Mouse (Mus musculus): ENCODE measurements around the gene Acy3. TPM values are rescaled to one million over a fixed set of nuclear protein-coding genes. Genes with fewer than 3 reads are reported as not detected.

Gene Acy3
- polyA plus RNA-seq, 1 experiment = 27.7 TPM

DNA sequence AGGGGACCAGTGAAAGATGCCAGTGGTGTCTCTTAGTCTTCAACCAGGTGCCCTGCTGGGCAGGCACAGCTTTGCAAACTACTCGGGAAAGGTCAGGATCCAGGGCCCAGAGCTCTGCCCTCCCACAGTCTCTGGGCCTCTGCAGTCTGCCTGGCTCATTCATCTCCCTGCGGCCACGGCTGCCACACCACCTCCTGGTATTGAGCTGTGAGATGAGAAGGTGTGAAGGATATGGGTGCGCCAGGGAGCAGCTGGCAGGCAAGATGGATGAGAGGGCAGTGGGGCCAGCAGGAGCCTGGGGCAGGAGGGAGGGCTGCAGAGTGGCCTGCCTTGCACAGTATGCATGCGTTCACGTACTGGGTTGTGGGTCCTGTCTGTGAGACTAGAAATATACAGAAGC, 4.4 kb downstream of the Acy3 start:
- 67% methylated on average over 6 of the region's 6 CpGs for WGBS
- no peak for TF ChIP-seq POLR2A (IDR thresholded peaks at IDR 0.05; ENCODE audit: borderline replicate concordance, extremely low read depth, low read depth, low read length)
- TF ChIP-seq CTCF (IDR thresholded peaks at IDR 0.05; ENCODE audit: insufficient read depth, low read length) = no peak
- DNase-seq = no peak
- Histone ChIP-seq H3K4me3 (replicated peaks; ENCODE audit: extremely low read depth, low read depth, low read length) (no peak overlapping the region), H3K4me1 (ENCODE audit: control insufficient read depth, insufficient read depth, low read length) (peaks cover 3% of the 10 kb centered on the region)

DNA sequence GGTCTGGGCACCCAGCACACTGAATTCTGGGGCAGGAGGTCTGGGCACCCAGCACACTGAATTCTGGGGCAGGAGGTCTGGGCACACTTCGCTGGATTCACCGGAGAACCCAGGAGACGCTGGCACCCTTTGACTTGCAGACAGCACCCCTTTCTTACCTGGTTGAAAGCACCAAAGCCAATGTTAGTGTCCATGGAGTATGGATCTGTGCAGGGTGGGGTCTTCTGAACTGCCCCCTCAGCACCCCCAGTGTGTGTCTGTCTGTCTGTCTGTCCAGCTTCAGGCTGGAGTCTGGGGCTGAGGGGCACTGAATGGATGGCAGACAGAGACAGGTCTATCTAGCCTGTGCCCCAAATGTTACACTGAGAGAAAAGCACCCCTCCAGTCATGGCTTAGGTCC, 5.2 kb downstream of the Acy3 start:
- 95% methylated on average over 3 of the region's 3 CpGs for WGBS
- DNase-seq = no peak
- no peak for TF ChIP-seq POLR2A (IDR thresholded peaks at IDR 0.05; ENCODE audit: borderline replicate concordance, extremely low read depth, low read depth, low read length)
- TF ChIP-seq CTCF (IDR thresholded peaks at IDR 0.05; ENCODE audit: insufficient read depth, low read length) = no peak
- Histone ChIP-seq H3K4me1 (ENCODE audit: control insufficient read depth, insufficient read depth, low read length) (peaks cover 2% of the 10 kb centered on the region), H3K4me3 (replicated peaks; ENCODE audit: extremely low read depth, low read depth, low read length) (no peak overlapping the region)

DNA sequence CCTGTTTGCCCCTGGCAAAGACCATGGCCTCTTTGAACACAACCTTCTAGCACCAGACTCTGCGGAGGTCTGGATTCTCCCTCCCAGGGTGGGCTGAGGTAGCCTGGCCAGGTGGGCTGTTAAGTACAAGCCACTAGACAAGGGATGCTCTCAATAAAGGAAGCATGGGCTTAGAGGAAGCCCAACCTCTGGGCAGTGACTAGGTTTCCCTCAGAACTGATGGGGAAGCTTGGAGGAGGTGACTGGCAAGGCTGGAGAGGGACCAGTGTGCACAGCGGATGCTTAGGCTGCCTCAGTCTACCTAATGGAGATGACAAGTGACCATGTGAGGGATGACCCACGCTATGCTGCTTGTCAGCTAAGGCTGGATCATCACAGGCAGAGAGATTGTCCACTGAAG, 5.6 kb downstream of the Acy3 start:
- H3K4me3 ChIP-seq (replicated peaks; ENCODE audit: extremely low read depth, low read depth, low read length) = no peak overlapping the region
- H3K4me1 ChIP-seq (ENCODE audit: control insufficient read depth, insufficient read depth, low read length) = no peaks in the 10 kb centered on the region; the same call in 1 of the 2 replicates
- WGBS = 86% methylated on average over 3 of the region's 3 CpGs
- TF ChIP-seq CTCF (IDR thresholded peaks at IDR 0.05; ENCODE audit: insufficient read depth, low read length) (no peak), POLR2A (IDR thresholded peaks at IDR 0.05; ENCODE audit: borderline replicate concordance, extremely low read depth, low read depth, low read length) (no peak)
- DNase-seq = no peak

DNA sequence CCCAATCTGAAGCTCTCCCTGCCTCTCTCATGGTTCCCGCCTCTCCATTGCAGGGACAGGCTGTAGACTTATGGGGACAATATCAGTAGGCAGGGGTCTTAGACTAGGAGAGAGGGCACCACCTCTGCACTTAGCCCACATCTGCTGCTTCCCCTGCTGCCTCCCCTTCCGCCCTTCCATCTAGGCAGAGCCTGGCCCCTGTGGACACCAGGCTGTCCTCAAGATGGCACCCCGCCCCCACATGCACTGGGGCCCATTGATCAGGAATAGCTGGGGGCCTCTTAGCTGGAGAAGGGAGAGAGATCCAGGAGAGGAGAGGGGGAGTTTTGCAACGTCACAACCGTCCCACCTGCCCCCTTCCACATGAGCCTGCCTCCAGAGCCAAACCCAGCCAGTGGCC, 6.0 kb downstream of the Acy3 start, which contains the start of gene Tbx10:
TSS of gene Tbx10 (plus strand) at position 337 of the 400 bp plus-strand sequence.
- WGBS = 55% methylated on average over 5 of the region's 5 CpGs
- H3K4me1 ChIP-seq (ENCODE audit: control insufficient read depth, insufficient read depth, low read length) = no peaks in the 10 kb centered on the region; the same call in 1 of the 2 replicates
- no peak within 1 kb of the TSS for H3K4me3 ChIP-seq (replicated peaks; ENCODE audit: extremely low read depth, low read depth, low read length)
- no peak for DNase-seq
- TF ChIP-seq CTCF (IDR thresholded peaks at IDR 0.05; ENCODE audit: insufficient read depth, low read length) (no peak), POLR2A (IDR thresholded peaks at IDR 0.05; ENCODE audit: borderline replicate concordance, extremely low read depth, low read depth, low read length) (no peak)

DNA sequence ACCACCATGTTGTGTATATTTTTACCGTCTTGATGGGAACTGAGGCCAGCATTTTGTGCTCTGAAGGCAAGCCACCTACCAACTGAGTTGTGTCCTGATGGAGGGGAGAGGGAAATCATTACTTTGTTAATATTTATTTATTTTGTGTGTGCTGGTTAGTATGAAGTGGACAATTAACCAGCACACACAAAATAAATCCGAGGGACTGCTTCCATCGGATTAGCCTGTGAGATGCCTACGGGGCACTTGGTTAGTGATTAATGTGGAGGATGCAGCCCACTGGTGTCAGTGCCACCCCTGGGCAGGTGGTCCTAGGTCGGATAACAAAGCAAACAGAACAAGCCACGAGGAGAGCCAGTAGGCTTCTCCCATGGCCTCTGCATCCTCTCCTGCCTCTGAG, 8.6 kb downstream of the Acy3 start:
- 50% methylated on average over 6 of the region's 6 CpGs for WGBS
- TF ChIP-seq CTCF (IDR thresholded peaks at IDR 0.05; ENCODE audit: insufficient read depth, low read length) (no peak), POLR2A (IDR thresholded peaks at IDR 0.05; ENCODE audit: borderline replicate concordance, extremely low read depth, low read depth, low read length) (no peak)
- DNase-seq = no peak
- Histone ChIP-seq H3K4me1 (ENCODE audit: control insufficient read depth, insufficient read depth, low read length) (no peaks in the 10 kb centered on the region; the same call in 1 of the 2 replicates), H3K4me3 (replicated peaks; ENCODE audit: extremely low read depth, low read depth, low read length) (no peak overlapping the region)

DNA sequence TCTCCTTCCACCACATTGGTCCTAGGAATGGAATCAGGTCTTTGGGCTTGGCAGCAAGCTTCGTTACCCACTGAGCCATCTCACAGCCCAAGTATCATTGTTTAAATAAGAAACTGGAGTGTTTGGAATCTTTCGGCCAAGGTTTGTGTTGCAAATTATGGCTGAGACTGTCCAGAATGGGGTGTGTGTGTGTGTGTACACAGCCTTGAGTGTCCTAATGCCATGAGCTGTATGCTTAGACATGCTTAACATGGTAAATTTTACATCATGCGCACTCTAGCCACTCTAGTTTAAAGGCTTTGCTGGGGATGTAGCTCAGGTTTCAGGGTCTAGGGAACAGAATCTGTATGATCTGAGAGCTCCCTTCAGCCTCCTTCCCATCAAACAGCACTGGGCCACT, 9.1 kb downstream of the Acy3 start:
- 71% methylated on average over 3 of the region's 3 CpGs for WGBS
- Histone ChIP-seq H3K4me3 (replicated peaks; ENCODE audit: extremely low read depth, low read depth, low read length) (no peak overlapping the region), H3K4me1 (ENCODE audit: control insufficient read depth, insufficient read depth, low read length) (no peaks in the 10 kb centered on the region; the same call in 1 of the 2 replicates)
- TF ChIP-seq CTCF (IDR thresholded peaks at IDR 0.05; ENCODE audit: insufficient read depth, low read length) = no peak
- TF ChIP-seq POLR2A (IDR thresholded peaks at IDR 0.05; ENCODE audit: borderline replicate concordance, extremely low read depth, low read depth, low read length) = no peak
- DNase-seq = no peak

DNA sequence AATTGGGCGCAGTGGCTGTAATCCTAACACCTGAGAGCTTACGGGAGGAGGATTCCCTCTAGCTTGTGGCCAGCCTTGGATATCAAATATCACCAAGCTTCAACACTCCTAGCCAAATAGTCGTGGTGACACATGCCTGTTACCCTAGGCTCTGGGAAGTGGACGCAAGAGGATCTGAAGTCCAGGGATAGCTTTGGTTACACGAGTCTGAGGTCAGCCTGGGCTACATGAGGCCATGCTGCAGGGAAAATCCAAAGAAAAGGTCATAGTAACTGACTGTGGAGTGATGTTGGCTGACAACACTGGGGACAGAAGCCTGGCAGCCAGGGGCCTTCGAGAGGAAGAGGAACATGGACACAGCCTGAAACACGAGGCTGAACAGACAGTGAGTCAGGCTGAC, 9.7 kb downstream of the Acy3 start:
- H3K4me1 ChIP-seq (ENCODE audit: control insufficient read depth, insufficient read depth, low read length) = peaks cover 4% of the 10 kb centered on the region
- 58% methylated on average over 7 of the region's 7 CpGs for WGBS
- no peak overlapping the region for H3K4me3 ChIP-seq (replicated peaks; ENCODE audit: extremely low read depth, low read depth, low read length)
- TF ChIP-seq CTCF (IDR thresholded peaks at IDR 0.05; ENCODE audit: insufficient read depth, low read length) (no peak), POLR2A (IDR thresholded peaks at IDR 0.05; ENCODE audit: borderline replicate concordance, extremely low read depth, low read depth, low read length) (no peak)
- no peak for DNase-seq

DNA sequence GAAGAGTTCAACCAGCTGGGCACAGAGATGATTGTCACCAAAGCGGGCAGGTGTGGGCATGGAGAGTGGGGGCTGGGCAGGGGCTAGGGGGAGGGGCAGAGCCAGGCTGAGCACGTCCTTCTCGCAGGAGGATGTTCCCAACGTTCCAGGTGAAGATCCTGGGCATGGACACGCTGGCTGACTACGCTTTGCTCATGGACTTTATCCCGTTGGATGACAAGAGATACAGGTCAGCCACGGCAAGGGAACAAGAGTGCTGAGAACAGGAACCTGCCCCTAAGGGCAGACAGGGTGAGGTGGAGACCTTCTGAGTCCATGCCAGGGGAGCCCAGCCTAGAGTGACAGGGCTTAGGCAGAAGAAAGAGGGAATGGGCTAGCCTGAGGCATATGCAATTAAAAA, 10.4 kb downstream of the Acy3 start:
- DNase-seq = no peak
- no peak overlapping the region for H3K4me3 ChIP-seq (replicated peaks; ENCODE audit: extremely low read depth, low read depth, low read length)
- 86% methylated on average over 8 of the region's 8 CpGs for WGBS
- H3K4me1 ChIP-seq (ENCODE audit: control insufficient read depth, insufficient read depth, low read length) = peaks cover 5% of the 10 kb centered on the region
- TF ChIP-seq POLR2A (IDR thresholded peaks at IDR 0.05; ENCODE audit: borderline replicate concordance, extremely low read depth, low read depth, low read length) = no peak
- no peak for TF ChIP-seq CTCF (IDR thresholded peaks at IDR 0.05; ENCODE audit: insufficient read depth, low read length)

DNA sequence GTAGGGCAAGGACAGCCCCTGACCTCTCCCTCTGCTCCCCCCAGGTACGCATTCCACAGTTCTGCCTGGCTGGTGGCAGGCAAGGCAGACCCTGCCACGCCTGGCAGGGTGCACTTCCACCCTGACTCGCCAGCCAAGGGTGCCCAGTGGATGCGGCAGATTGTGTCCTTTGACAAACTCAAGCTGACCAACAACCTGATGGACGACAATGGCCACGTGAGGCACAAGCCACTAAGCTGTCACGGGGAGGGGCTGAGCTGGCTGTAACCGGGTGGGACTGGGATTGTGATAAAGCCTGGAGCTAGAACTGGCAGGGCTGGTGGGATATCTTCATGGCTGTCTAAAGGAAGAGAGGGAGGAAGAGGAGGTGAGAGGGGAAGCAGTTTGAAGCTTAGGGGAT, 10.9 kb downstream of the Acy3 start:
- no peak overlapping the region for H3K4me3 ChIP-seq (replicated peaks; ENCODE audit: extremely low read depth, low read depth, low read length)
- DNase-seq = no peak
- peaks cover 5% of the 10 kb centered on the region for H3K4me1 ChIP-seq (ENCODE audit: control insufficient read depth, insufficient read depth, low read length)
- WGBS = 56% methylated on average over 8 of the region's 8 CpGs
- TF ChIP-seq CTCF (IDR thresholded peaks at IDR 0.05; ENCODE audit: insufficient read depth, low read length) = no peak
- no peak for TF ChIP-seq POLR2A (IDR thresholded peaks at IDR 0.05; ENCODE audit: borderline replicate concordance, extremely low read depth, low read depth, low read length)

DNA sequence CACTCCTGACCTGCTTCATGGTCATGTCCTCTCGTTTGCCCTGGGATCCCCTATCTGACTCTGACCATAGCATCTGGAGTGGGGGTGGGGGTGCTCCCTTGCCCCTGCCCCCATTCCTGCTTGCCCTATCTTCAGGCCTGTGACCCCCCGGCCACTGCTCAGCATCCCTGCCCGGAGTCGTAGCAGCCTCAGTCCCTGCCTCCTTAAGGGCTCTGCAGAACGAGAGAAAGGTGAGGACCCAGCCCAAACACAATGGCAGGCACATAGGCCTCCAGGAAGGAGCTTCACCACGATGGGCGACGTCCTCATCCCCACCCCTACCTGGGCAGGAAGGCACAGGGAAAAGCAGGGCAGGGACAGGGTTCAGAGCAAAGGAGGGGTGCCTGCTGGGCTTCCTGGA, 12.0 kb downstream of the Acy3 start:
- TF ChIP-seq CTCF (IDR thresholded peaks at IDR 0.05; ENCODE audit: insufficient read depth, low read length) = no peak
- no peak for TF ChIP-seq POLR2A (IDR thresholded peaks at IDR 0.05; ENCODE audit: borderline replicate concordance, extremely low read depth, low read depth, low read length)
- no peak for DNase-seq
- WGBS = 74% methylated on average over 8 of the region's 8 CpGs

More for the DNA sequence above, 12.0 kb downstream of the Acy3 start:
- peaks cover 5% of the 10 kb centered on the region for H3K4me1 ChIP-seq (ENCODE audit: control insufficient read depth, insufficient read depth, low read length)
- no peak overlapping the region for H3K4me3 ChIP-seq (replicated peaks; ENCODE audit: extremely low read depth, low read depth, low read length)

Measured in lung, adult 2 months (tissue).